Mouse (Mus musculus): ENCODE measurements around the gene Tcte2.

Gene Tcte2

GRCm38 (mm10) chr17:13745373-13745772 lies 16.3 kb downstream of the Tcte2 start:
- DNase-seq (ENCODE audit: low spot score in 2 of 2): no peak

- no peak for DNase-seq (ENCODE audit: low spot score in 2 of 2)
Measured at GRCm38 (mm10) chr17:13744824-13745223, 16.8 kb downstream of the Tcte2 start.

GRCm38 (mm10) chr17:13744219-13744618 lies 17.4 kb downstream of the Tcte2 start:
- no peak for DNase-seq (ENCODE audit: low spot score in 2 of 2)

- DNase-seq (ENCODE audit: low spot score in 2 of 2): no peak
Measured at GRCm38 (mm10) chr17:13743709-13744079, 17.9 kb downstream of the Tcte2 start.

DNA sequence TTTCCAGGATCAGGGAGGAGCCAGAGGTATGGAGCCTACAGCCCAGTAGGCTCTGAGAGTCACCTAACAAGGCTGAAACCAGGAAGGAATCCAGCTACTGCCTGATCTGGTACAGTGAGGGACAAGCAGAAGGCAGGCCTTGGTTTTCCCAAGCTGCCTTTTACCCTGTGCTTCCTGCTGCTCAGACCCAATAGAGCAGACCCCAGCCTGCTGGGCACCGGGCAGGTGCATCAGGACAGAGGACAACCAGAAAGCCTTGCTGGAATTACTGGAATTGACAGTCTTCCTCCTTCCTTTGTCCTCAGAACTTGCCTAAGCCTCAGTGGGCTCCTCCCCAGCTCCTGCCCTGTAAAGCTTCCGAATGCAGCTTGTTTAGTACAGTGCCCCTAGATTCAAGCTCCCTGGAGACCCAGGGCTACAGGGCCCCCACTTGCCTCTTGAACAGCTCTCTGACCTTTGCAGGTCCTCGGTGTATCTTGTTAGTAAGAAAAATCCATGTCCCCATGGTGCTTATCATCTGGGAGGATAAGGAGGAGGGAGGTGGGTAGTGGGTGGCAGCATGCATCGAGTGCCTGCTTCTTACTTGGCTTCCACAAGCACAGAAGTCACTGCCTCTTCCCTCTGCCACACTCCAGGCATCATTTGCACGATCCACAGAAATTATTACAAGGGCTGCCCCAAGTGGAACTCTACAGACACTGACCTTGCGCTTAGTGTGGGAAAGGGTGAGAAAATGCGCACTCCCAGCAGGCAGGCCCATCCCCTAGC lies 18.5 kb downstream of the Tcte2 start:
- DNase-seq (ENCODE audit: low spot score in 2 of 2): no peak

GRCm38 (mm10) chr17:13742334-13742733 lies 19.3 kb downstream of the Tcte2 start:
- DNase-seq (ENCODE audit: low spot score in 2 of 2): no peak

GRCm38 (mm10) chr17:13741611-13742010 lies 20.0 kb downstream of the Tcte2 start:
- no peak for DNase-seq (ENCODE audit: low spot score in 2 of 2)

GRCm38 (mm10) chr17:13740796-13741195 lies 20.8 kb downstream of the Tcte2 start:
- no peak for DNase-seq (ENCODE audit: low spot score in 2 of 2)

DNA sequence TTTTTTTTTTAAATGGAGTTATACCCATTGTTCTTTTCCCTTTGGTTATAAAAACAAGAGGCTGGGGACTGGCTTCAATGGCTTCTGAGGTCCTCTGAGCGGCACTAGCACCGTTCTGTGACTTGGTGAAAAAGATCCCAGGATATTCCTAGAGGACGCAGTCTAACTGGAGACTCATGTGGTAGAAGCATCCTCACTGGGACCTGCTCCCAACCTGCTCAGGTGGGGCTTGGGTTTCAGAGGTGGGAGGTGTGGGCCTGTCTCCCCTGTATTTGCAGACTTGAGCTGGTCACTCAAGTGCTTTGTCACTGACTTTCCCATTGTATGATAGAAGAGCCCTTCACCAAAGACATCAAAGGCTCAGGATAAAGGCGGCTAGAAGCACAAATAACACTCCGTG lies 21.6 kb downstream of the Tcte2 start:
- no peak for DNase-seq (ENCODE audit: low spot score in 2 of 2)

DNA sequence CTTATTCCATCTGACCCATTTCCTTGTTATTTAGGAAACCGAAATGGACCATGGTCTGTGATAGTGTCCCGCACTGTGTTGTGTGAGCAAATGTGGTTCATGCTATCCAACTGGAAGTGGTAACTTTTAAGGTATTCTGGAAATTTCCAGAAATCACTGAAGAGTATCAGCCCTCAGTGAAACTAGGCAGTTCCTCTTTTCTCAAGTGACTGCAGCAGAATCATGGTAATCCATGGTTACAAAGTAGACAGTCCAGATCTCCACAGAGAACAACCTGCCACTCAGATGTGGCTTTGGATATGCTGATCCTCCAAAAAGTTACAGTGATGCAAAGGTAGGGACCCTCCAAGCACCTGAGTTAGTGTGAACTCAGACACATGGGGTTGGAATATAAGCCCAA lies 22.7 kb downstream of the Tcte2 start:
- DNase-seq (ENCODE audit: low spot score in 2 of 2): no peak

GRCm38 (mm10) chr17:13738121-13738776 lies 23.4 kb downstream of the Tcte2 start:
- no peak for DNase-seq (ENCODE audit: low spot score in 2 of 2)

DNA sequence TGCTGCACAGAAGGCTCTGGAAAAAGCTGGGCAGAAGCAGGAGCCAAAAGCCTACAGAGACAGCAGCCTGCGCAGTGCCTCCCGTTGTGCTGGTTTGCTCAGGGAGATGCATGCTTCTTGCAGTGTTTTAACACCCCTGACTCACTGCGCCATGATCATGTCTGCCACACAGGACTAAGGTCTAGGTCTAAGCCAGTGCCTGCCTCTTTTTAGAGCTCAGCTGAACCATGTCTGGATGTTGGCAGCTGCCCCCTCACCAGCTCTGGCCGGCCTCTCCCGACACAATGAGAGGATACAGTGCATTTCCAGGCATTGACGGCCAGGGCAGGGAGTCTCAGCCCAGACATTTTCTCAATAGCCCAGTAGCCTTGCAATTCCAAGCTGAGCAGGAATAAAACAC lies 24.3 kb downstream of the Tcte2 start:
- DNase-seq (ENCODE audit: low spot score in 2 of 2): no peak

DNA sequence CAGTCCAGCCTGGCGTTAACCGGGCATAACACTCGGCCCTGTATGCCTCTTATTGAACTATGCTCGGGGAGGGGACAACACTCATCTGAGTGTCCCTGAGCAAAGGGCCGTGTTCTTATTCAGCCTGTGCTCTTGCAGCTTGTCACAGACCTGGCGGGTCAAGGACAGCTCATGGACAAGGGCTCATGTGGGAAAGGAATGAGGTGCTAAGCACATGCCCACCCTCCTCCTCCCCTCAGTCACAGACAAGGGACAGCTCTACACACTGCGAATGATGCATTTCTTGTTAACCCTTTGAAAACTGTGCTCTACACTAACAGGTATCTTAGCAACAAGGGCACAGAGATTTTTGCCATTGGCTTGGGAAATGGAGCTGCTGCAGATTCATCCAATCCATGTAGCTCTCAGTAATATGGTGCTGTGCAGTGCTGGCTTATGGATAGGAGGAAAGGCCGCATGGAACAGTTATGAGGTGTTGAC lies 25.8 kb downstream of the Tcte2 start:
- no peak for DNase-seq (ENCODE audit: low spot score in 2 of 2)

GRCm38 (mm10) chr17:13735057-13735456 lies 26.6 kb downstream of the Tcte2 start:
- no peak for DNase-seq (ENCODE audit: low spot score in 2 of 2)

DNA sequence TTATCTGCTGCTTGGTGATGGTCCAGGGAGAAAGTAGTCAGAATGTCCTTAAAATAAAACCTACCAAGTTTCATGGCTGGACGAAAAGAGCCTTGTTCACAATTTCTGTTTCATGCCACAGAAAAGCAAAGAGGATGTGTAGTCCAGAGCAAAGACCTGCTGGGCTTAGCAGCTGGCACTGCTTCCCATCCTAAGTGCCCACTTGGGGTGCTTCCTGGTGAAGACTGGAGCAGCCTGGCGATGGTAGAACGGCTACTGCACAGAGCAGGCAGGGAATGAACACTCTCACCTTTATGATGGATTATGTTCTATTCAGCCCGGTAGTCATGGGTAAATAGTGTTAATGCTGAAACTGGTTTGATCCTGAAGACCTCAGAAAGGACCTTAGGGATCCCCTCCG lies 27.7 kb downstream of the Tcte2 start:
- DNase-seq (ENCODE audit: low spot score in 2 of 2): no peak

GRCm38 (mm10) chr17:13732685-13733084 lies 28.9 kb downstream of the Tcte2 start:
- no peak for DNase-seq (ENCODE audit: low spot score in 2 of 2)

GRCm38 (mm10) chr17:13731727-13732112 lies 29.9 kb downstream of the Tcte2 start:
- no peak for DNase-seq (ENCODE audit: low spot score in 2 of 2)

- no peak for DNase-seq (ENCODE audit: low spot score in 2 of 2)
Measured at GRCm38 (mm10) chr17:13730980-13731726, 30.5 kb downstream of the Tcte2 start.

- no peak for DNase-seq (ENCODE audit: low spot score in 2 of 2)
Measured at GRCm38 (mm10) chr17:13726832-13727355, 34.7 kb downstream of the Tcte2 start.

GRCm38 (mm10) chr17:13725004-13725550 lies 36.5 kb downstream of the Tcte2 start:
- DNase-seq (ENCODE audit: low spot score in 2 of 2): no peak

- DNase-seq (ENCODE audit: low spot score in 2 of 2): no peak
Measured at GRCm38 (mm10) chr17:13722434-13722833, 39.2 kb downstream of the Tcte2 start.

DNA sequence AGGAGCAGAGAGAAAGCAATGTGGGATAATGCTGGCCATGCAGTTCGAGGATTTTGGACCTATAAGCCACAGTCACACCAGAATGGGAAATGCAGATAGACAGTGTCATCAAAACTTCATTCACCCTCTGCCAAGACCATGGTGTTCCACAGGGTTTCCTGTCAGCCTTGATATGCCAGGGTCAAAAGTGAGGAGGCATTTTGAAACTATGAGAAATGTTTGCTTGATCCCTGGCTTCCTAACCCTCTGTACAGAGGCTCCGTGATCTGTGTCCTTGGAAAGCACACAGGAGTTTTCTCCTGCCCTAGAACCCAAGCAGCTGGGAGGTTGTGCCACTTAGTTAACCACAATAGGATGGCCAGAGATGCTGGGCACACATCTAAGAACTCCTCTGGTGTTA lies 40.3 kb downstream of the Tcte2 start:
- no peak for DNase-seq (ENCODE audit: low spot score in 2 of 2)

Measured in frontal cortex, postnatal 25 days (tissue).